Mouse (Mus musculus) WW6 (cell line): ENCODE data around the gene Acrbp.
"Not testable (repeated sequence)": the region's sequence is repeated elsewhere in the genome, so short reads cannot be mapped to it uniquely, and the experiment has no call there.

Experiments
- DNase-seq: peaks from one replicate; pipeline ENCODE4 v3.0.0-alpha.2; 2013; ENCODE audit warnings: low read depth, low spot score

Acrbp gene

GRCm38 (mm10) chr6:125049678-125050077 lies at the start of gene Acrbp:
Gene Acrbp (plus strand): TSS chr6:125049689.
- no peak for DNase-seq

- DNase-seq: no peak
Observed at GRCm38 (mm10) chr6:125003706-125004105, 45.8 kb upstream of the Acrbp start.

GRCm38 (mm10) chr6:125005086-125005485 lies 44.4 kb upstream of the Acrbp start:
- no peak for DNase-seq

- no peak for DNase-seq
Observed at GRCm38 (mm10) chr6:125008060-125008459, 41.4 kb upstream of the Acrbp start.

GRCm38 (mm10) chr6:125008586-125009128 lies 40.8 kb upstream of the Acrbp start:
- DNase-seq: peak; percentile 97

- DNase-seq: no peak
Observed at GRCm38 (mm10) chr6:125009129-125009180, 40.5 kb upstream of the Acrbp start, which contains the start of gene Zfp384. Gene Zfp384 (plus strand): TSS chr6:125009145.

GRCm38 (mm10) chr6:125009181-125010073 lies 40.1 kb upstream of the Acrbp start:
- DNase-seq: no peak

GRCm38 (mm10) chr6:125017682-125018081 lies 31.8 kb upstream of the Acrbp start:
- DNase-seq: no peak

GRCm38 (mm10) chr6:125030532-125030931 lies 19.0 kb upstream of the Acrbp start:
- peak; percentile 81 for DNase-seq

- DNase-seq: no peak
Observed at GRCm38 (mm10) chr6:125031604-125032003, 17.9 kb upstream of the Acrbp start.

GRCm38 (mm10) chr6:125038666-125039065 lies 10.8 kb upstream of the Acrbp start:
- DNase-seq: no peak

GRCm38 (mm10) chr6:125039131-125039530 lies 10.4 kb upstream of the Acrbp start:
- no peak for DNase-seq

- DNase-seq: peak; percentile 96
Observed at GRCm38 (mm10) chr6:125039533-125040153, 9.8 kb upstream of the Acrbp start, which contains the start of gene Ing4. Gene Ing4 (plus strand): TSS chr6:125039760.

GRCm38 (mm10) chr6:125040221-125040620 lies 9.3 kb upstream of the Acrbp start:
- no peak for DNase-seq

- no peak for DNase-seq
Observed at GRCm38 (mm10) chr6:125041047-125041446, 8.4 kb upstream of the Acrbp start.

- no peak for DNase-seq
Observed at GRCm38 (mm10) chr6:125042081-125042480, 7.4 kb upstream of the Acrbp start.

- DNase-seq: peak; percentile 71
Observed at GRCm38 (mm10) chr6:125046691-125047090, 2.8 kb upstream of the Acrbp start.

- DNase-seq: no peak
Observed at GRCm38 (mm10) chr6:125051237-125051636, 1.7 kb downstream of the Acrbp start.

- no peak for DNase-seq
Observed at GRCm38 (mm10) chr6:125061493-125061892, 12.0 kb downstream of the Acrbp start.

- DNase-seq: no peak
Observed at GRCm38 (mm10) chr6:125062511-125062910, 13.0 kb downstream of the Acrbp start.

GRCm38 (mm10) chr6:125063906-125064305 lies 14.4 kb downstream of the Acrbp start:
- no peak for DNase-seq

- not testable (repeated sequence) for DNase-seq
Observed at GRCm38 (mm10) chr6:125065223-125065622, 15.7 kb downstream of the Acrbp start.

- no peak for DNase-seq
Observed at GRCm38 (mm10) chr6:125067571-125067995, 18.1 kb downstream of the Acrbp start, which contains the start of gene Lpar5. Gene Lpar5 (plus strand): TSS chr6:125067920.
